Mouse (Mus musculus) testis, adult 2 months (tissue): ENCODE results near the gene Zfp69.
A peak's percentile ranks its signal among the peaks of the same experiment; 100 is the strongest.

ENCODE experiments used
- CTCF ChIP-seq: fragments of 200-500 bp; IDR thresholded peaks from 2 replicates; pipeline ENCODE4 v1.5.1; 2012; ENCODE audit warnings: low read depth, mild to moderate bottlenecking, inconsistent platforms, low read length, moderate library complexity; ENCODE audit not compliant: control insufficient read depth, insufficient read depth, insufficient replicate concordance
- POLR2A ChIP-seq: fragments of 200-500 bp; IDR thresholded peaks from 2 replicates; pipeline ENCODE4 v1.6.1; 2012; ENCODE audit warnings: low read depth, mild to moderate bottlenecking, inconsistent platforms, low read length, moderate library complexity; ENCODE audit not compliant: control insufficient read depth

DNA sequence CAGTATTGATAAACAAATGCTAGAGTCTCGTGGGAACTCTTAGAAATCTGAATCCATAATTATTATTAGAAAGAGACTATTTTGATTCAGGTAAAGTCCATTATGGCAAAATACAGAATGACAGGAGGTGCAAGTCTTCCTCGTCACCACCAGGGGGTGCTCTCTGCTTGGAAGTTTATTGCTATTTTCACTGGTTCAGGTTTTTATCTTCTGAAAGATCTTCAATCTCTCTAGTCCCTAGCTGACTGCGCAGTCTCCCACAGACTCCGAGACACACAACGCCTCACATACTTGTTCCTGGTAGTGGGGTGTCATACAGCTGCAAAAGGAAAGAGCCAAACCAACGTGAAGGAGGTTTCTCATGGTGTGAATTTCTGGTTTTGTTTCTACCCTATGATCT lies 34.9 kb upstream of the Zfp69 start:
- TF ChIP-seq POLR2A (no peak), CTCF (peak; percentile 7; the same call in 1 of the 2 replicates)
